Mouse (Mus musculus) midbrain, embryonic 14.5 days (tissue): ENCODE measurements around the gene Ppp3cb. TPM values are rescaled to one million over a fixed set of nuclear protein-coding genes. Genes with fewer than 3 reads are reported as not detected.

Experiments used
- ATAC-seq: fragments of 200-750 bp; cut with Nextera tagmentation; 2 replicates; pipeline ENCODE4 v1.8.0; 2017; ENCODE audit warnings: moderate number of reproducible peaks, moderate library complexity; ENCODE audit not compliant: low FRiP score, low TSS enrichment
- DNase-seq: peaks from one replicate; pipeline ENCODE4 v3.0.0-alpha.2; 2015
- H3K27ac ChIP-seq: fragments of 300-500 bp; sonication (generic); replicated peaks from 2 replicates; pipeline ENCODE4 v1.5.1; 2014; ENCODE audit warnings: mild to moderate bottlenecking, low read depth, low read length, moderate library complexity
- H3K27me3 ChIP-seq: fragments of 300-500 bp; sonication (generic); 2 replicates; pipeline ENCODE4 v1.6.1; 2014; ENCODE audit warnings: low read length, control low read depth, mixed read lengths; ENCODE audit not compliant: control insufficient read depth, insufficient read depth
- H3K36me3 ChIP-seq: fragments of 300-500 bp; sonication (generic); 2 replicates; pipeline ENCODE4 v1.6.1; 2014; ENCODE audit warnings: low read length, control low read depth; ENCODE audit not compliant: control insufficient read depth, insufficient read depth
- H3K4me1 ChIP-seq: fragments of 300-500 bp; sonication (generic); 2 replicates; pipeline ENCODE4 v1.6.1; 2014; ENCODE audit warnings: mild to moderate bottlenecking, antibody characterized with exemption, low read length, control low read depth; ENCODE audit not compliant: control insufficient read depth, insufficient read depth
- H3K4me2 ChIP-seq: fragments of 300-500 bp; sonication (generic); 2 replicates; pipeline ENCODE4 v1.6.1; 2014; ENCODE audit warnings: mild to moderate bottlenecking, low read length, moderate library complexity
- H3K4me3 ChIP-seq: fragments of 300-500 bp; sonication (generic); replicated peaks from 2 replicates; pipeline ENCODE4 v1.5.1; 2014; ENCODE audit warnings: low read depth, low read length
- H3K9ac ChIP-seq: fragments of 300-500 bp; sonication (generic); replicated peaks from 2 replicates; pipeline ENCODE4 v1.6.1; 2014; ENCODE audit warnings: mild to moderate bottlenecking, low read length, moderate library complexity
- H3K9me3 ChIP-seq: fragments of 300-500 bp; sonication (generic); 2 replicates; pipeline ENCODE4 v1.6.1; 2016; ENCODE audit warnings: low read length, control low read depth, mixed read lengths; ENCODE audit not compliant: control insufficient read depth
- WGBS: fragments of 180-500 bp; shearing (Covaris S2); extraction: QIAGEN DNeasy Blood & Tissue Kit; methylation state at CpG from one replicate; pipeline ENCODE4 v1.1.7; 2014; 5-methylcytosine and 5-hydroxymethylcytosine counted together
- polyA plus RNA-seq: library from polyadenylated mRNA; unstranded; fragments of >200 nt; fragmentation: Nextera tagmentation; extraction: Ambion mirVana; gene quantifications from 2 replicates; pipeline ENCODE4 v1.2.1, GENCODE M21; 2014

Ppp3cb gene
- polyA plus RNA-seq, 1 experiment from 2014 or later, result 119 TPM

DNA sequence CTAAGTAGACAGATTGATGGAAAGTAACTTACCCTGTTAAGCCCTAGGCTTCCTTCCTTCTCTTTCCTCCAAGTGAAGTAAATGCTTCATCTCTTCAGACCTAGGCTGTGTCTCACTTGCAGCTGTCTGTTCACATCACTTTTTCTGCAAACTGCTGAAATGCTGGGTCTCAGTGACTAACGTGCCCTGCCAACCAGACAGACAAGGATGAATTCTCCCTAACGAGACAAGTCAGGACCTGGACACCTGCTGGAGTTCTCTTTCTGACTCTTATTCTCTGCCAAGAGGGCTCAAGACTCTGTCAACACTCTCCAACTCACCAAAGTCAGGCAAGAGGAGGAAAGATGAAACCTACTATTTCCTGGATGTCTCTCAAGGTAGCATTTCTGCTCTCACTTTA lies 49.8 kb downstream of the Ppp3cb start, which contains the start of gene Mss51:
TSS of gene Mss51 (minus strand) at position 299 of the 400 bp plus-strand sequence.
- peaks cover 44% of the 10 kb centered on the region for H3K36me3 ChIP-seq
- WGBS, result 82% methylated on average over 2 of the region's 2 CpGs
- DNase-seq, result no peak
- no peak within 1 kb of the TSS for H3K27ac ChIP-seq
- H3K4me2 ChIP-seq, result no peak within 1 kb of the TSS
- H3K4me3 ChIP-seq, result no peak within 1 kb of the TSS
- ATAC-seq, result no peak
- no peak within 1 kb of the TSS for H3K9ac ChIP-seq
- H3K9me3 ChIP-seq, result no peaks in the 10 kb centered on the region
- no peaks in the 10 kb centered on the region for H3K27me3 ChIP-seq
- no peaks in the 10 kb centered on the region for H3K4me1 ChIP-seq

DNA sequence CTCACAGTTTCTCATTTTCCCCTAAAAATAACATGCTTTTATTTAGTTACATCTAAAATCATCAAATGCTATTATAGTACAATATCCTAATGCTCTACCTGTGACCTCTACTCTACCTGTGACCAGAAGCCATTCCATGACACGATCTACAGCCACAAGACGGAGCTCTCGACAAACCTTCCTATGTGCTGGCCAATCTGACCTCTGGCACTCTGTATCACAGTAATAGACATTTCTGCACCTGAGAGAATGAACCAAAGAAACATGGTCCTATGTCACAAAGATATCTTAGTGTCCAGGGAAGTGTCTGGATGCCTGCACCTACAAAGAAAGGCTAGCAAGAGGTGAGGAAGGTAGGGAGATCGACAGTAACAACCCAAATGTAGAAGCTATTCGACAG lies 60.3 kb downstream of the Ppp3cb start:
- DNase-seq (no peak), ATAC-seq (no peak)
- Histone ChIP-seq H3K9ac (no peak overlapping the region), H3K4me3 (no peak overlapping the region), H3K4me1 (no peaks in the 10 kb centered on the region), H3K4me2 (no peak overlapping the region), H3K27ac (no peak overlapping the region), H3K9me3 (no peaks in the 10 kb centered on the region), H3K36me3 (peaks cover 9% of the 10 kb centered on the region), H3K27me3 (no peaks in the 10 kb centered on the region)
- WGBS, result 95% methylated on average over 5 of the region's 5 CpGs

DNA sequence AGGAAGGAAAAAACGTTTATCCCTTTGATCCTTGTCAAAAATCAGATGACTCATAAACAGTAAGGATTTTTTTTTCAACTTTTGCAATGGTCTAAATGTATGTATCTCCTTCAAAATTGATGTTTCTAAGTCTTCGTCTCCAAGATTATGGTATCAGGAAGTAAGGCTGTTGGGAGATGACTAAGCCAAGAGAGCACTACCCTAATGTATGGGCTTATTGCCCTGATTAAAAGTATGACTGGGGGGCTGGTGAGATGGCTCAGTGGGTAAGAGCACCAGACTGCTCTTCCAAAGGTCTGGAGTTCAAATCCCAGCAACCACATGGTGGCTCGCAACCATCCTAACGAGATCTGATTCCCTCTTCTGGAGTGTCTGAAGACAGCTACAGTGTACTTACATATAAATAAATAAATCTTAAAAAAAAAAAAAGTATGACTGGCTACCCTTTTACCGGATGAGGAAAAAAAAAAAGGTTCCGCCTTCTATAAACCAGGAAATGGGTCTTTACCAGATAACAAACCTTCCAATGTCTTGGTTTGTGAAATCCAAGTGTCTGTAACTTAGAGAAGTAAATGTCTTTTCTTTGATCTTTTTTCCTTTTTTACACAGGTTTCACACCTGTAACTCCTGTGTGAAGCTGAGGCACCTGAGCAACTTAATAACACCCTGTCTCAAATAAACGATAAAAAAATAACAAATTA lies 64.2 kb downstream of the Ppp3cb start:
- Histone ChIP-seq H3K4me3 (no peak overlapping the region), H3K27me3 (no peaks in the 10 kb centered on the region), H3K4me2 (no peak overlapping the region), H3K9me3 (no peaks in the 10 kb centered on the region), H3K36me3 (peaks cover 7% of the 10 kb centered on the region; the same call in 1 of the 2 replicates), H3K4me1 (no peaks in the 10 kb centered on the region), H3K27ac (no peak overlapping the region), H3K9ac (no peak overlapping the region)
- ATAC-seq (no peak), DNase-seq (no peak)
- 92% methylated on average over 7 of the region's 7 CpGs for WGBS

DNA sequence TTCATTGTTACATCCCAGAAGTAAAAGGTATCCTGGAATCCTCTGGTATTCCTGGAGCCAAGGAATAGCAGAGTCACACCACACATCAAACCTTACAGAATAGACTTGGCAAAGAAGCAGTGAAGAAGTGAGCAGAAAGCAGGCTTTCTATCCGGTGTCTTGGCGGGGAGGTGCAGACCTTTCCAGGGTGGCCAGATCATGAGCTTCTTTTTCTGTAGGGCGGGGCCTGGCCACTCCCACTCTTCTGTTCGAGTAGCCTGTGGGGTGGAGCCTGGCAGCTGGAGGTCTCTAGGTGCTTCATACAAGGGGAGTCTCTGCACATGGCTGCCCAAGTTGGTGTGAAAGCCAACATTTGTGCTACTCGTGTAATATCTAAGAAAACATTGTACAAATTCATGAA lies 65.2 kb downstream of the Ppp3cb start:
- Histone ChIP-seq H3K27me3 (no peaks in the 10 kb centered on the region), H3K9ac (no peak overlapping the region), H3K9me3 (no peaks in the 10 kb centered on the region), H3K4me2 (no peak overlapping the region), H3K36me3 (peaks cover 7% of the 10 kb centered on the region; the same call in 1 of the 2 replicates), H3K4me3 (no peak overlapping the region), H3K4me1 (no peaks in the 10 kb centered on the region), H3K27ac (no peak overlapping the region)
- ATAC-seq, result no peak
- DNase-seq, result no peak
- 18% methylated on average over 5 of the region's 5 CpGs for WGBS

DNA sequence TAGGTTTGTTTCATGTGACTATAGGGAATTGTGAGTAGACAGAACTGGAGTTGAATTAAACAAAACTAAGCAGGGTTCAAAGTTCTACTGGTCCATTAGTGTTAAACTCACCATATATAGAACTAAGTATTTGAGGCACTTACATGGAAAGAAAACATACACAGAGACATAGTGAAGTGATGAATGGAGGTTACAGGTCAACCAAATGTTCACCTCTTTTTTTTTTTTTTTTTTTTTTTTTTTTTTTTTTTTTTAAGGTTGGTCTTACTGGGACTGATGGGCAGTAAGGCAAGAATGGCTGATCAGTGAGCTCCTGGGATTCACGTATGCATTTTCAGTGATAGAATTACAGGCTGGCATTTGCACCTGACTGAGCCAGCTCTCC lies 66.2 kb downstream of the Ppp3cb start:
- no peak for ATAC-seq
- peak overlapping the region; percentile 55; the same call in 1 of the 2 replicates for H3K9ac ChIP-seq
- H3K4me3 ChIP-seq, result peak overlapping the region; percentile 58
- peak overlapping the region; percentile 92 for H3K4me2 ChIP-seq
- DNase-seq, result no peak
- peaks cover 7% of the 10 kb centered on the region; the same call in 1 of the 2 replicates for H3K36me3 ChIP-seq
- H3K27me3 ChIP-seq, result no peaks in the 10 kb centered on the region
- H3K27ac ChIP-seq, result no peak overlapping the region
- 86% methylated on average over 1 of the region's 1 CpGs for WGBS
- H3K9me3 ChIP-seq, result no peaks in the 10 kb centered on the region
- H3K4me1 ChIP-seq, result no peaks in the 10 kb centered on the region

DNA sequence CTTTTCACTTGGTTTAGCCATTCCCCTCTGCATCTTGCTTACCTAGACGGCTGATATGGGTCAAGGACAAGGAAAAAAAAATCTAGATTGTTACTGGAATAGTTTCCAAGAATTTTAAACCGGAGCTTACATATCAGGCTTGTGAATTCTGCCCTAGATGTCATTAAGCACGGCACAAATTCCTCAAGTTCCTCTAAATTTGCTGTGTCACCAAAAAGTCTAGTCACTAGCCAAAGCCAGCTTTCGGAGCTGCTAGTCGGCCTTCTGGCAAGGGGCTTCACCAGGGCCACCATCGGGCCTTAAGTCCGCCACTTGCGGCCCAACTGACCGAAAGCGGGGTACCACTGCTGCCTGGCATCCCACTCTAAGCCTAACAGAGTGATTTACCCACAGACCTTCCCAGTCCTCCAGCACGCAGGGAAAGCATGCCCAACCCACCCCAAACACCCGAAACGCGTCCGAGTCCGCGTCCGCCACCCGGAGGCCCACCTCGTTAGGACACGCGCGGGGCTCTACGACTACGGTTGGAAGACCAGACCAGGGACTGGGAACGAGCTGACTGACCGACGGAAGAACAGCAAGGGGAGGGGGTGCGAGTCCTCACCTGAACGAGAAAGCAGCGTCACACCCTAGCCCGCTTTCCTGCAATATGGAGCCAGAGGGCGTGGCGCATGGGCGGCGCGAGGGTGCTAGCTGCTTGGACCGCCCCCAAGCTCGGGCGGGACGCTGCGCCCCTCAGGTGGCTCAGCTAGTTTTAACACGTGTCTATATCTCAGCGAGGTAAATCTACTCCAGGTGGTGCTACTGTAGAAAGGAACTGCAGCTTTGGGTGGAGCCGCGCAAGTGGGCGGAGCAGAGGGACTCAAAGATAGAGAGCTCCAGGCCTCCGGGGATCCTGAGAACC lies 66.8 kb downstream of the Ppp3cb start, which contains the start of gene Anxa7:
TSS of gene Anxa7 (minus strand) at position 843 of the 904 bp plus-strand sequence.
- Histone ChIP-seq H3K9ac (peak within 1 kb of the TSS; percentile 55), H3K27me3 (no peaks in the 10 kb centered on the region), H3K27ac (no peak within 1 kb of the TSS), H3K36me3 (peaks cover under 1% of the 10 kb centered on the region; the same call in 1 of the 2 replicates), H3K4me1 (no peaks in the 10 kb centered on the region), H3K4me3 (peak within 1 kb of the TSS; percentile 58), H3K4me2 (peak within 1 kb of the TSS; percentile 92), H3K9me3 (no peaks in the 10 kb centered on the region)
- DNase-seq, result peak; percentile 74
- ATAC-seq, result peak; percentile 72
- WGBS, result 3% methylated on average over 48 of the region's 48 CpGs

DNA sequence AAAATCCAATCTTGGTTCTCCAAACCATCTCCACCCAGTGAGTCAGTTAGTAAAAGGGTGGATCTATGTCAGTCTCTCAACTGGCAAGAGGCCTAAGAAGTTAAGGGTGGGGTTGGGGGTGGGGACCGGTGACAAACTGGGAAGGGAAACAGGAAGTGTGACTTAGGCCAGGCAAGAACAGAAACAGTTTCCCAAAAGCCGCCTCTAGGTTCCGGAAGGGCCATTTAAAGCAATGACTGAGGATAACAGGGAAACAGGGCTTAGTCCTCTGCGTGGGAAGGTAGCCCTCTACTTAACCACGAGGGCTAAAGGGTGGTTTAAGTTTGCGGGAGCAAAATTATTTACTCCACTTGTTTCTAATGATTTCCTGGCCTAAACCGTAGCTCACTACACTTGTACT lies 67.6 kb downstream of the Ppp3cb start:
- Histone ChIP-seq H3K27ac (no peak overlapping the region), H3K9me3 (no peaks in the 10 kb centered on the region), H3K27me3 (no peaks in the 10 kb centered on the region), H3K4me3 (peak overlapping the region; percentile 58), H3K4me1 (no peaks in the 10 kb centered on the region), H3K9ac (no peak overlapping the region), H3K36me3 (no peaks in the 10 kb centered on the region), H3K4me2 (peak overlapping the region; percentile 92)
- DNase-seq, result peak; percentile 2
- 40% methylated on average over 7 of the region's 7 CpGs for WGBS
- ATAC-seq, result no peak

DNA sequence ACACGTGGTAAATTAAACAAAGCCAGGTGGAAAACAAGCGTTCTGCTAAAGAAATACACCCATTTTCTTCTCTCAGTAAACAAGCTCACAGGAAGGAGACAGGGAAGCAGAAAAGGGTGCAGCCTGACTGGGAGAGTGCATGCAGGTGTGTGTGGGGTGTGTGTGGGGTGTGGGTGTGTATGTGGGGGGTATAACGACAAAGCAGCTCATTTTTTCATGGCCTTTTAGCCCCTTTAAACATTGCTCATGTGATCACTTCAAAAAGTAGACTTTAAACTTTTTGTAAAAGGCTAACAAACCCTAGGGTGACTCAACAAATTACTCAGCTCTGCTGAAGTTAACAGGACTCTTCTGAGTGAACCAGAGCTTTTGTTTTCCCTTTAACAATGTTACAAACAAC lies 68.0 kb downstream of the Ppp3cb start:
- H3K4me3 ChIP-seq, result no peak overlapping the region
- DNase-seq (no peak), ATAC-seq (no peak)
- H3K27ac ChIP-seq, result no peak overlapping the region
- no peaks in the 10 kb centered on the region for H3K4me1 ChIP-seq
- H3K36me3 ChIP-seq, result no peaks in the 10 kb centered on the region
- no peaks in the 10 kb centered on the region for H3K9me3 ChIP-seq
- H3K27me3 ChIP-seq, result no peaks in the 10 kb centered on the region
- H3K4me2 ChIP-seq, result no peak overlapping the region
- 57% methylated on average over 3 of the region's 3 CpGs for WGBS
- H3K9ac ChIP-seq, result no peak overlapping the region
